Mouse (Mus musculus): ENCODE measurements around the gene Tpx2. TPM values are rescaled to one million over a fixed set of nuclear protein-coding genes. Genes with fewer than 3 reads are reported as not detected.

Gene Tpx2
- polyA plus RNA-seq, 1 experiment = 16.1 TPM

DNA sequence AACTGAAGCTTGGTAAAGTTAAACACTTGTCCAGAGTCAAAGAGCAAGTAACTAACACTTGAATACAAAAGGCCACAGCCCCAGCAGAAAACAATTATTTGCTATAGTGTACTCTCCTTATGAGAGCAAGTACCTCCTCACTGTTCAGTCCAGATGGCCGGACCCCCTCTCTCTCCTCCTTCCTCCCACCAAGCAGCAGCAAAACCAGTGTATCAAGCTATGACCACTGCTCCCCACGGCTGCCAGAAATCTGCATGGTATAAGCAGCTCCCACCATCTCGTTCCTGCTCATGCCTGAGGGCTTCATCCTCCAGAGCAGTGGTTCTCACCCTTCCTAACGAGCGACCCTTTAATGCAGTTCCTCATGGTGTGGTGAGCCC is 42.7 kb upstream of the Tpx2 start:
- TF ChIP-seq POLR2A (IDR thresholded peaks at IDR 0.05; ENCODE audit: control insufficient read depth, extremely low read depth, insufficient read depth, low read length, poor library complexity) = no peak
- no peak for TF ChIP-seq CTCF (IDR thresholded peaks at IDR 0.05; ENCODE audit: borderline replicate concordance, control insufficient read depth, extremely low read depth, insufficient read depth, low read length, poor library complexity)
- no peak overlapping the region for H3K4me3 ChIP-seq (ENCODE audit: control insufficient read depth, insufficient read depth, low read length)
- peaks cover 14% of the 10 kb centered on the region for H3K36me3 ChIP-seq (ENCODE audit: control insufficient read depth, insufficient read depth, low read length)
- H3K4me1 ChIP-seq (replicated peaks; ENCODE audit: control insufficient read depth, insufficient read depth, low read length) = peaks cover 40% of the 10 kb centered on the region
- DNase-seq = no peak
- no peaks in the 10 kb centered on the region for H3K27me3 ChIP-seq (ENCODE audit: control insufficient read depth, insufficient read depth, low read length)
- 81% methylated on average over 5 of the region's 5 CpGs for WGBS
- peak overlapping the region; percentile 79 for H3K27ac ChIP-seq (ENCODE audit: control insufficient read depth, insufficient read depth, low read length)

DNA sequence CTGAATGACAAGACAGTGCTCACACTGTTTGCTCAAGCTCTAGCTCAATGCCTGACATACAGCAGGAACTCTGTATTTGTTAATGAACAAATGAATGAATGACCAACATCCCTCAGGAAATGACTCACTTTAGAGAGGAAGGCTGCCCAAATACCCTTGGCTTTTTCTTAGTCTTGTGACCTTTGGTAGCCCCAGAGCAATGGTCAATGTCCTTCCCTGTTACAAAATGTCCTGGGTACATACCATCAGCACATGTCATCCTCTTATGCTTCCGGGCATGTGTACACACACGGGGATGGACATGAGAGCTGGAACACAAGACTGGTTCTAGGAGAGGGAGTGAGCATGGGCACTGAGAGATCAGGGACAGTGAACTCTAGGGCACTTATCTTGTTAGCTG is 41.7 kb upstream of the Tpx2 start:
- Histone ChIP-seq H3K4me1 (replicated peaks; ENCODE audit: control insufficient read depth, insufficient read depth, low read length) (peaks cover 44% of the 10 kb centered on the region), H3K27me3 (ENCODE audit: control insufficient read depth, insufficient read depth, low read length) (no peaks in the 10 kb centered on the region), H3K4me3 (ENCODE audit: control insufficient read depth, insufficient read depth, low read length) (no peak overlapping the region), H3K36me3 (ENCODE audit: control insufficient read depth, insufficient read depth, low read length) (peaks cover 14% of the 10 kb centered on the region), H3K27ac (ENCODE audit: control insufficient read depth, insufficient read depth, low read length) (no peak overlapping the region; the same call in 1 of the 2 replicates)
- WGBS = 92% methylated on average over 2 of the region's 2 CpGs
- DNase-seq = no peak
- TF ChIP-seq POLR2A (IDR thresholded peaks at IDR 0.05; ENCODE audit: control insufficient read depth, extremely low read depth, insufficient read depth, low read length, poor library complexity) (no peak), CTCF (IDR thresholded peaks at IDR 0.05; ENCODE audit: borderline replicate concordance, control insufficient read depth, extremely low read depth, insufficient read depth, low read length, poor library complexity) (no peak)

DNA sequence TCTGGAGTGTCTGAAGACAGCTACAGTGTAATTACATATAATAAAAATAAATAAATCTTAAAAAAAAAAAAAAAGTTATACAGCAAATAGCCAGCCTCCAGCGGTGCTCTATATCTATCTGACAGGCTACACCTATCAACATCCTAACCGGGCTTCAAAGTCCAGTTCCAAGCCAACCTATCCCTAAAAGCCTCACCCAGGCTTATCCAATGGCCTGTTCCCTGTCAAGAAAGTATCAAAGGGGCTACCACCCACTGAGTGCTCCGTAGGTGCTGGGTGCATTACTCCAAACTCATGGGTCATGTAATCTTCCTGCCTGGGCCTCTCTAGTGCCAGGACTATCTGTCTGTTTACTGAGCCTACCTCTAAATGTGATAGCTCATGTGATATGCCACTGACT is 39.6 kb upstream of the Tpx2 start:
- DNase-seq = no peak
- WGBS = 94% methylated on average over 3 of the region's 3 CpGs
- no peak for TF ChIP-seq POLR2A (IDR thresholded peaks at IDR 0.05; ENCODE audit: control insufficient read depth, extremely low read depth, insufficient read depth, low read length, poor library complexity)
- TF ChIP-seq CTCF (IDR thresholded peaks at IDR 0.05; ENCODE audit: borderline replicate concordance, control insufficient read depth, extremely low read depth, insufficient read depth, low read length, poor library complexity) = no peak
- Histone ChIP-seq H3K27ac (ENCODE audit: control insufficient read depth, insufficient read depth, low read length) (no peak overlapping the region), H3K27me3 (ENCODE audit: control insufficient read depth, insufficient read depth, low read length) (no peaks in the 10 kb centered on the region), H3K36me3 (ENCODE audit: control insufficient read depth, insufficient read depth, low read length) (peaks cover 12% of the 10 kb centered on the region), H3K4me1 (replicated peaks; ENCODE audit: control insufficient read depth, insufficient read depth, low read length) (peaks cover 45% of the 10 kb centered on the region), H3K4me3 (ENCODE audit: control insufficient read depth, insufficient read depth, low read length) (no peak overlapping the region)

DNA sequence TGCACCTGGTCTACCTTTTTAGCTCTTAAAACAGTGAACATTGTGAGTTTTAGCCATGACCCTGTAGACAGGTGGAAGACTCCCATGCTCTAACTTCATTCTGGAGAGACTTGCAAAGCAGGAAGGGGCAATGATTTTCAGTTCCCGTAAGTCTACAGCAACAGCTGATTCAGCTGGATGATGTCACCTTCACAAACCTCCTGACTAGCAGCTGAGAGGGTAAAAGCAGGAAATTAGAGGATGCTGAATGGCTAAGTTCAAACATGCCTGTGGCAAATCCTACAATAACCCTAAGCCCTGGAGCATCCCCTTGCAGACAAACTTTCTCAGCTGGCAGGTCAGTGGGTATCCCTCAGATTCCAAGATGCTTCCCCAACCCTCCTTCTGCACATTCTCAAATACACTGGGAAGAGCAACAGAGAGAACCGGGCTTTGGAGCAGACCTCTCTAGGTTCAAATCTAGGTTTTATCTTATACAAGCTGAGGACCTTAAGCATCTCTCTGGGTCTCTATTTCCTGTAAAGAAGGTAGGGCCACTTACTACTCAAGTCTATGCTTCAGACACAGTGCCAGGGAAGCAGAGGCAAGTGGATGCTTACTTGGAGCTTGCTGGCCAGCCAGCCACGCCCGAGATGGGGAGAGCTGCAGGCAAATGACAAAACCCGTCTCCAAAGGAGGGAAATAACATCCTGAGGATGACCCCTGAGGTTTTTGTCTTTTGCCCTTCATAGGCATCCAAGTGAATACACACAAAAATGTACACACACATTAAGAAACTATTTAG is 37.4 kb upstream of the Tpx2 start:
- Histone ChIP-seq H3K27me3 (ENCODE audit: control insufficient read depth, insufficient read depth, low read length) (no peaks in the 10 kb centered on the region), H3K36me3 (ENCODE audit: control insufficient read depth, insufficient read depth, low read length) (peaks cover 9% of the 10 kb centered on the region; the same call in 1 of the 2 replicates), H3K27ac (ENCODE audit: control insufficient read depth, insufficient read depth, low read length) (peak overlapping the region; percentile 71), H3K4me3 (ENCODE audit: control insufficient read depth, insufficient read depth, low read length) (no peak overlapping the region), H3K4me1 (replicated peaks; ENCODE audit: control insufficient read depth, insufficient read depth, low read length) (peaks cover 39% of the 10 kb centered on the region)
- TF ChIP-seq CTCF (IDR thresholded peaks at IDR 0.05; ENCODE audit: borderline replicate concordance, control insufficient read depth, extremely low read depth, insufficient read depth, low read length, poor library complexity) (no peak), POLR2A (IDR thresholded peaks at IDR 0.05; ENCODE audit: control insufficient read depth, extremely low read depth, insufficient read depth, low read length, poor library complexity) (no peak)
- DNase-seq = no peak
- 83% methylated on average over 5 of the region's 5 CpGs for WGBS

DNA sequence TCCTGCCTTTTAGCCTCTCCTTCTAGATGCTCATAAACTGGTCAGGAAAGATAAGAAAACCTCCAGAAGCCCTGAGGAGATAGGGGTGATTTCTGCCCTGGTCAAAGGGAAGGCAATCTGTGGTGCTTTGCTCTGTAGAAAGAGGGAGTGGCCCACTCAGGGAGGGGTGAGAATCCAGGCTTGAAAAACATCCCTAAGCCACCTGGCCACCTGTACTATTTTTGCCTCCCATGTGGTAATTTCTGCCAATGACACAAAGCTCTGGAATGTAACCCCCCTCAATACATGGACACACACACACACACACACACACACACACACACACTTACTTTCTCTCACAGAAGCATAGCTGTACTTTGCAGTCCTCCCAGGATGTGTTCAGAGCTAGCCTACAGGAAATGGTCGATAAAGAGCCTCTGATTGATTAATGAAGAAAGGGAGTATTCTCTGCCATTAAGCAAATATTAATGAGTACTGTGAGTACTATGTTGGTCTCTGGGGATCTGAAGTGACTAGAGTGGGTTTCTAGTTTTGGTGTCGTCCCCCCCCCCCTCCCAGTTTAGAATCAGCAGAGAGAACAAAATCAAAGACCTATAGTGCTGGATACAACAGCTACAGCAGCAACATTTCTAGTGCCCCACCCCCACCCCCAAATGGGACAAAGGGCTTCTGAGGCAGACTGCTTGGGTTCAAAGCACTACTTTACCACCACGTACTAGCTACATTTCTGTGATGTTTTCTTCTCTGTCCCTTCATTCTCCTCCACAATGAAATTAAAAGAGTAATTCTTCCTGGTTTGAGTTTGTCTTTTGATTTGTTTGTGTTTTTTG is 36.2 kb upstream of the Tpx2 start:
- H3K4me3 ChIP-seq (ENCODE audit: control insufficient read depth, insufficient read depth, low read length) = no peak overlapping the region
- peak overlapping the region; percentile 64 for H3K27ac ChIP-seq (ENCODE audit: control insufficient read depth, insufficient read depth, low read length)
- peaks cover 42% of the 10 kb centered on the region for H3K4me1 ChIP-seq (replicated peaks; ENCODE audit: control insufficient read depth, insufficient read depth, low read length)
- WGBS = 40% methylated on average over 3 of the region's 3 CpGs
- TF ChIP-seq CTCF (IDR thresholded peaks at IDR 0.05; ENCODE audit: borderline replicate concordance, control insufficient read depth, extremely low read depth, insufficient read depth, low read length, poor library complexity) = no peak
- TF ChIP-seq POLR2A (IDR thresholded peaks at IDR 0.05; ENCODE audit: control insufficient read depth, extremely low read depth, insufficient read depth, low read length, poor library complexity) = no peak
- H3K27me3 ChIP-seq (ENCODE audit: control insufficient read depth, insufficient read depth, low read length) = no peaks in the 10 kb centered on the region
- peak; percentile 7 for DNase-seq
- H3K36me3 ChIP-seq (ENCODE audit: control insufficient read depth, insufficient read depth, low read length) = no peaks in the 10 kb centered on the region

DNA sequence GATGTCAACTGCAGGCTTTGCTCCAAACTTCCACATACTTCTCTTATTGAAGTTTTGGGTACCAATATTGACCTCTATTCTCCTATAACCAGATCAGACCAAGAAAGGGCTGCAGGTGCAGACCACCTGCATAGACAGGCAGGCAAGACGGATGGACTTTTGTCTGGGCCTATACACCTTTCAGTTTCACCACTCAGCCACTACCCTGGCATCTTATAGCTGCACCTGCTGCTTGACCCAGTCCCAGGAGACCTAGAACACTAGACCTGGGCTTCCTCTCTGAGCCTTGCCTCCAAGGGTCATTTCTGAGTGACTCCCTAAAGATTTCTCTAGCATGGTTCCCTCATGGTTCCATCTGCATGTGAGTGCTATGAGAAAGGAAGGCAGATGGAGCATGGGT is 34.5 kb upstream of the Tpx2 start:
- Histone ChIP-seq H3K4me1 (replicated peaks; ENCODE audit: control insufficient read depth, insufficient read depth, low read length) (peaks cover 52% of the 10 kb centered on the region), H3K36me3 (ENCODE audit: control insufficient read depth, insufficient read depth, low read length) (no peaks in the 10 kb centered on the region; the same call in 1 of the 2 replicates), H3K27ac (ENCODE audit: control insufficient read depth, insufficient read depth, low read length) (peak overlapping the region; percentile 12; the same call in 1 of the 2 replicates), H3K27me3 (ENCODE audit: control insufficient read depth, insufficient read depth, low read length) (no peaks in the 10 kb centered on the region), H3K4me3 (ENCODE audit: control insufficient read depth, insufficient read depth, low read length) (no peak overlapping the region)
- WGBS = 58% methylated on average over 1 of the region's 1 CpGs
- peak; percentile 5 for DNase-seq
- no peak for TF ChIP-seq CTCF (IDR thresholded peaks at IDR 0.05; ENCODE audit: borderline replicate concordance, control insufficient read depth, extremely low read depth, insufficient read depth, low read length, poor library complexity)
- no peak for TF ChIP-seq POLR2A (IDR thresholded peaks at IDR 0.05; ENCODE audit: control insufficient read depth, extremely low read depth, insufficient read depth, low read length, poor library complexity)

Measured in thymus, adult 2 months (tissue).